Mouse (Mus musculus) left cerebral cortex, adult 2 months (tissue): Measurements from ENCODE around the gene Ankzf1. TPM values are rescaled to one million over a fixed set of nuclear protein-coding genes. Genes with fewer than 3 reads are reported as not detected.

Source experiments
- DNase-seq, 2 experiments: peaks; one replicate each; pipeline ENCODE4 v3.0.0; 2021 to 2022; ENCODE audit warnings: low spot score in 2 of 2, mixed read lengths in 1 of 2; ENCODE audit errors: extremely low spot score in 1 of 2
- H3K27ac ChIP-seq: fragments of 200-600 bp; 2 replicates; pipeline ENCODE4 v1.8.1; 2022
- H3K4me3 ChIP-seq: fragments of 200-600 bp; 2 replicates; pipeline ENCODE4 v1.8.1; 2022
- CTCF ChIP-seq: fragments of 200-600 bp; IDR thresholded peaks from 2 replicates; pipeline ENCODE4 v1.8.1; 2022; ENCODE audit warnings: antibody characterized with exemption, mild to moderate bottlenecking, moderate library complexity
- intact Hi-C: fragments of 180-260 bp; cut with DNase I; formaldehyde crosslinking; loops from one replicate; pipeline ENCODE4 v1.15.1; 2025
- microRNA-seq, 2 experiments: library from miRNA; unstranded; fragments of <30 nt; microRNA quantifications; one replicate each; pipeline ENCODE4 v1.2.0; 2021
- total RNA-seq, 2 experiments: library from RNA; stranded (reverse); gene quantifications; 2 replicates each; pipeline ENCODE4 v1.2.3; 2021

Ankzf1 gene
- total RNA-seq, 2 experiments from 2014 or later = 25.7 to 30.7 TPM

GRCm38 (mm10) chr1:75248041-75248772, 56.3 kb downstream of the Ankzf1 start:
- peak overlapping the region; percentile 55 for H3K27ac ChIP-seq
- no peak for TF ChIP-seq CTCF
- H3K4me3 ChIP-seq = no peak overlapping the region
- DNase-seq = no peak
- intact Hi-C loops = no loop called here

Small RNA genes within 50 kb of the gene (microRNA-seq; reads per million reads assigned to microRNA genes)
- 0 reads per million in 2 experiments for gene Gm27943

Other genes starting within 250 kb of the Ankzf1 start
- under 1 TPM; 0.45 to 0.72 TPM for gene Ihh, start 240.5 kb upstream of the Ankzf1 start, total RNA-seq
- gene Nhej1, start 67.0 kb upstream of the Ankzf1 start, total RNA-seq = 1 to 10 TPM; 2.4 to 3.3 TPM
- gene Slc23a3, start 58.3 kb upstream of the Ankzf1 start, total RNA-seq = 1 to 10 TPM; 2.7 to 3.3 TPM
- 10 to 100 TPM; 32.5 to 36.0 TPM for gene Cnppd1, start 49.4 kb upstream of the Ankzf1 start, total RNA-seq
- gene Retreg2, start 49.4 kb upstream of the Ankzf1 start, total RNA-seq = 100 to 1,000 TPM; 199 to 200 TPM
- gene Zfand2b, start 23.5 kb upstream of the Ankzf1 start, total RNA-seq = 10 to 100 TPM; 27.6 to 28.9 TPM
- gene Abcb6, start 11.8 kb upstream of the Ankzf1 start, total RNA-seq = 10 to 100 TPM; 24.9 to 25.4 TPM
- gene Atg9a, start within 50 bp of the Ankzf1 start, total RNA-seq = 100 to 1,000 TPM; 131 to 132 TPM
- 10 to 100 TPM; 12.7 to 15.6 TPM for gene Glb1l, start 18.7 kb downstream of the Ankzf1 start, total RNA-seq
- gene Stk16, start 18.7 kb downstream of the Ankzf1 start, total RNA-seq = 10 to 100 TPM; 85.6 to 86.0 TPM
- gene Tuba4a, start 27.7 kb downstream of the Ankzf1 start, total RNA-seq = 100 to 1,000 TPM; 594 to 616 TPM
- gene A630095N17Rik, start 40.0 kb downstream of the Ankzf1 start, total RNA-seq = not detected
- gene Dnajb2, start 44.3 kb downstream of the Ankzf1 start, total RNA-seq = 100 to 1,000 TPM in 1 of 2 experiments, 10 to 100 TPM in 1; 93.6 to 102 TPM
- gene Ptprn, start 72.4 kb downstream of the Ankzf1 start, total RNA-seq = 100 to 1,000 TPM; 507 to 550 TPM
- 100 to 1,000 TPM; 144 to 184 TPM for gene Resp18, start 86.3 kb downstream of the Ankzf1 start, total RNA-seq
- gene Dnpep, start 125.8 kb downstream of the Ankzf1 start, total RNA-seq = 10 to 100 TPM; 49.4 to 53.0 TPM
- 1 to 10 TPM in 1 of 2 experiments, under 1 TPM in 1; 0.77 to 1.7 TPM for gene Des, start 168.2 kb downstream of the Ankzf1 start, total RNA-seq
- 100 to 1,000 TPM; 199 to 215 TPM for gene Speg, start 183.1 kb downstream of the Ankzf1 start, total RNA-seq
- 10 to 100 TPM; 65.0 to 69.4 TPM for gene Gmppa, start 243.8 kb downstream of the Ankzf1 start, total RNA-seq